Mouse (Mus musculus) left cerebral cortex, adult 18-20 months (tissue): ENCODE data around the gene Nrn1l. TPM values are rescaled to one million over a fixed set of nuclear protein-coding genes. Genes with fewer than 3 reads are reported as not detected.

ENCODE experiments used
- DNase-seq, 2 experiments: peaks; one replicate each; pipeline ENCODE4 v3.0.0; 2021 to 2022; ENCODE audit warnings: low spot score in 2 of 2, mixed read lengths in 1 of 2
- total RNA-seq, 2 experiments: library from RNA; stranded (reverse); gene quantifications; 2 replicates each; pipeline ENCODE4 v1.2.3; 2021

Gene Nrn1l
- total RNA-seq, 2 experiments from 2014 or later, result 3.6 to 4.1 TPM

DNA sequence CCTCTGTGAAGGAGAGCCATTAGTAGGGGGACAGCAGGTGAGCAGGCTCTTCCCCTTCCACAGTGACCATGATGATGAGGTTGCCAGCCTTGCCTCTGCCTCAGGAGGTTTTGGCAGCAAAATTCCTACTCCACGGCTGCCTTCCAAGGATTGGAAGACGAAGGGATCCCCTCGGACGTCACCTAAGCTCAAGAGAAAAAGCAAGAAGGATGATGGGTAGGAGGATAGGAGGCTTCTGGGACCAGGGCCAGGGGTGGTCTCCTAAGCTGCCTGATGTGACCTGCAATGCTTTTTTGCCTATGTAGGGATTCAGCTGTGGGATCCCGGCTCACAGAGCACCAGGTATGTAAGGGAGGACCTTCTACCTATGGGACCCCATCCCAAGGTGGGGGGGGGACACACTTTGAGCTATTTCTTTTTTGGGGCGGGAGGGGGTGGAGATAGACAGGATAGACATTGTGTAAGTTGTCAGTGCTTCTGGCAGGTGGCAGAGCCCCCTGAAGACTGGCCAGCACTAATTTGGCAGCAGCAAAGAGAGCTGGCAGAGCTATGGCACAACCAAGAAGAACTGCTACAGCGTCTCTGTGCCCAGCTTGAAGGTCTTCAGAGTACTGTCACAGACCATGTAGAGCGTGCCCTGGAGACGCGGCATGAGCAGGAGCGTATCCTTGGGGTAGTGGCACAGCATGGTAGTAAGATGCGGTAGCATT lies 3.5 kb upstream of the Nrn1l start:
- no peak for DNase-seq

- DNase-seq, result peak; percentile 55 to 60
Measured at GRCm38 (mm10) chr8:105890870-105891269, 2.5 kb upstream of the Nrn1l start.

DNA sequence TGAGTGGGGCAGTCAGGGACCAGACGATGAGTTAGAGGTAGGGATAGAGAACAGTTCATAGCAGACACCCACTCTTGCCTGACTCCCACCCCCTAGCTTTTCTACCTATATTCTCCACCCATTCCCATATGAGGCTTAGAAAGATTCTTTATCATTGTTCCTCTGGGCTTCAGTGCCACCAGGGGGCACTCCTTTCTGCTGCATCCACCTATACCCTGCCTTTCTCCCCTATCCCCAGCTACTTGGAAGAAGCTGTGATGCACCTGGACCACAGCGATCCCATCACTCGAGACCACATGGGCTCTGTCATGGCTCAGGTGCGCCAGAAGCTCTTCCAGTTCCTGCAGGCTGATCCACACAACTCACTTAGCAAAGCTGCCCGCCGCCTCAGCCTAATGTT lies 935 bp upstream of the Nrn1l start:
- DNase-seq, result peak in 1 of 2 experiments; percentile 41

GRCm38 (mm10) chr8:105897801-105898480 lies 4.6 kb downstream of the Nrn1l start:
- DNase-seq, result no peak

GRCm38 (mm10) chr8:105900180-105900940 lies 7.0 kb downstream of the Nrn1l start, which contains the start of gene Pskh1:
TSS of gene Pskh1 (plus strand) at chr8:105900441.
- DNase-seq, result peak; percentile 90 to 95

GRCm38 (mm10) chr8:105900941-105901616 lies 7.7 kb downstream of the Nrn1l start:
- DNase-seq, result no peak

- DNase-seq, result no peak
Measured at GRCm38 (mm10) chr8:105919390-105919789, 26.0 kb downstream of the Nrn1l start.

GRCm38 (mm10) chr8:105925123-105925522 lies 31.8 kb downstream of the Nrn1l start:
- DNase-seq, result peak; percentile 50 to 53

GRCm38 (mm10) chr8:105930602-105931001 lies 37.2 kb downstream of the Nrn1l start:
- DNase-seq, result peak; percentile 84 to 90

DNA sequence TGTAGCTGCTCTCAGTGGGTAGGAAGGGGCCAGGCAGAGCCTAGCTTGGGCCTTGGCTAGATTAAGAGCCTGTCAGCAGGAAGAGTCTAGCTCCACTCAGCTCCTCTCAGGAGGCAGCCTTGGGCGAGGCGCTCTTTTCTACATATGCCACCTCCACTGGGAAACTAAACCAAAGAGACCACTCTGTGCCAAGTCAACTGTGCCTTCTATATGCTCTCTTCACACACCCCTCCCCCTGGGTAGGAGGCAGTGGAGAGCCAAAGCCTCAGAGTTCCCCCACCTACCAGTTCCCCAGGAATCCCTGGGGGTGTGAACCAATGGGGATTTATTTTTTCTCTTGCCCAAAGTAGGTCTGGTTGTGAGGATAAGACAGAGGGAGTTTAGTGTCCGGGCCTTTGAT lies 37.9 kb downstream of the Nrn1l start:
- DNase-seq, result peak; percentile 53 to 61

DNA sequence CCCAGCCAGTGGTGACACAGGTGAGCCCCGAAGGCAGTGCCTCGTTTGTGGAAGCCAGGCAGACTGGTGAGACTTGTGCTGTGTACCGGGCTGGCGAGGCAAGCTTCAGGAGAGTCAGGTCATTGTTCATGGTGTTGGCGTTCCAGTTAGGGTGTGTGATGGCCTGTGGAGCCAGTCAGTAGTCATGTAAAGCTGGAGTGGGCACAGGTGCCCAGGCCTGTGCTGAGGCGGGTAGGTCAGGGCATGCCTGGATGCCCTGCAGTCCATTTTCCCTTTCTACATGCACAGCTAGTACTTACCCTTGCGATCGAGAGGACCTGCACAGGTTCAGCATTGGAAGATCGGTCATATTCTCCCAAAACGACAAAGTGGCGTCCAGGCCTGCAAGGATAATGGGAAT lies 39.2 kb downstream of the Nrn1l start:
- no peak for DNase-seq

DNA sequence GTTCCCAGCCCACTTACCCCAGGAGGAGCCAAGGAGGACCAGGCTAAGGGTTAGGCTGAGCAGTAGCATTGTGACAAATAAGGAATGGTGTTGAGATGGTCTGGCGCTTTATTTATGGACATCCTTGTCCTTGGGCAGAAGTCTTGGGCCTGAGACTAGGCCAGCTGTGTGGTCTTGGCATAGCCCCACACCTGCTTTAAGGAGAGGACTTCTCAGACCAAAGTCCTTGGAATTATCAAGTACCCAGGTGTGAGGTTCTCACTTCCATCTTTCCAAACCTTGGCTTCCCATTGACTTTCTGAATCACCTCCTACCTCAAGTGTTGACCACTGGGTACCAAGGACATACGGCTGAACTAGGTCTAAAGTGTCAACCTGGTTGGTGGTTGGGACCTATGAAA lies 40.4 kb downstream of the Nrn1l start, which contains the start of gene Ctrl:
Gene Ctrl (minus strand): TSS at position 101 of the 400 bp plus-strand sequence.
- DNase-seq, result no peak

- DNase-seq, result no peak
Measured at GRCm38 (mm10) chr8:105935105-105935504, 41.7 kb downstream of the Nrn1l start.

DNA sequence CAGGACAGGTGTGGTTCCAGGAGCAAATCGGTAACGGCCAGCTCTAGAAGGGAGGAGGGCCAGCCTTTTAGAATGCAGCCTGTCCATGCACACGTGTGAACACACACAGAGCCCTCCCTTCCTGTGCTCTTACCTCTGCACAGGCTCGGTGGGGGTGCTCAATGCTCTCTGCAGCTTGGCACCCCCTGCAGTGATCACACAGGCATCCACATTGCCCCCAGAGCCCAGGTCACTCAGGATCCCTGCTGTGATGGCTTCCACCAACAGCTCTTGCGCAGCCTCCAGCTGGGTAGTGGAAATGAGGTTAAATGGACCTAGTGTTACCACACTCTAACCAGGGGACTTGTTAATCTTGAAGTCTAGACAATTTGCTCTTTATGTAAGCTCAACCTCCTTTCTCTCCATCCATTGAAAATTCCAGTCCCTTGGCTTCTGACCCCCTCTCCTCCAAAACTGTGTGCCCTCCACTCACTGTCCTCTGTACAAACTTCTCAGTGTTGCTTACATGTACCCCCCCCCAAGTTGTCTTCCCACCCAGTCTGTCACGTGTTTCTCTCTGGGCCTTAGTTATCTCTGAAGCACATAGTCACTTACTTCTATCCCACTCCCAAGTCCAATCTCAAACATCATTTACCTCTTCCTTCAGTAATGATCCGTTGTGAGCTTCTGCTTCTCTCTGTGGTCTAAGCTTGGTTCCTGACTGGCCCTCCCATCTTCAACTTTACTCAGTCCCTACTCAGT lies 42.7 kb downstream of the Nrn1l start:
- DNase-seq, result no peak

DNA sequence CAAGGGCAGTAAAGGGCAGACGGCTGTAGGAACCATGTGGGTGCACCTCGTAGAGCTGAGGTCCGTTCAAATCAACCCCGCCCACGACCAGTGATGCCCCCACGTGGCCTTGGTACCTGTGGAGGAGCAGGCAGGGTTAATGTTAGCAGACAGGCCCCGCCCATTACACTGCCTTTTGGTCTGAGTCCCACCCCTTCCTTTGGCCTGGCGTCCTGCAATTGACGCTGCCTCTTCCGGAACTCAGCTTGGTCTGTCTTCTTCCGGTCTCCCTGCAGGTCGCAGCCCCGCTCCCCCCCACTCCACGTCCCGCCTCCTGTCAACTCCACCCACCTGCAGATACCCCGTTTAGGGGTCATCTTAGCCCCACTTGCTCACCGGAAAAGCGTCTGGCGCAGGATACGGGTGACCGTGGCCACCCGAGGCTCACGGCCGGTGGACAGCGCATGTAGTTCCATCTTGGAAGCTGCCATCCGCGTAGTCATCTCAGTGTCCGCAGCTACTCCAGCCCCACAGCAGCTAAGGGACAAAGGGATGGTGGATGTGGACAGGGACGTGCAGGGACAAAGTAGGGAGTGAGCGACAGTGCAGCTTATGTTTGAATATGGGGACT lies 43.6 kb downstream of the Nrn1l start:
- peak; percentile 85 to 89 for DNase-seq

GRCm38 (mm10) chr8:105937496-105938305 lies 44.3 kb downstream of the Nrn1l start:
- peak; percentile 38 to 56 for DNase-seq

- DNase-seq, result peak; percentile 38 to 42
Measured at GRCm38 (mm10) chr8:105938306-105938669, 44.9 kb downstream of the Nrn1l start, which contains the start of gene Psmb10. TSS of gene Psmb10 (minus strand) at chr8:105938444.

DNA sequence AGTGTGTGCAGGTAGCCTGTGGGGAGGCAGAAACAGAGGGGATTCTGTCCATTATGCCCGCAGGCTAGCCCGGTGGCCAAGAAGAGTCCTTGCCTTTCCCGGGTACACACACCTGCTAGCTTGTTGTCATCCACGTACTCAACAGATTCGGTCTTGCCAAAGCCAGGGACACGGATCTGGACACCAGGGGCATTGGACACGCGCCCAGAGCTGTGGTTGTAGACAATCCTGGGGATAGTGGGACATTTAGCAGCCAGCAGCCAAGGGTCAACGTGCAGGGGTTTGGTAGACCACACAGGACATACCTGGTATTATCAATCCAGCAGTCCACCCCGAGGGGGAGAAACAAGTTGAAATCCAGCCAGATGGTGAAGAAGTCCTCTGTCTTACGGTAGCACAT lies 48.7 kb downstream of the Nrn1l start:
- no peak for DNase-seq

- no peak for DNase-seq
Measured at GRCm38 (mm10) chr8:105942542-105942941, 49.2 kb downstream of the Nrn1l start.
